Mouse (Mus musculus) urinary bladder, postnatal 25 days (tissue): ENCODE data around the gene Tex22.

Experiments used
- DNase-seq: peaks from one replicate; pipeline ENCODE4 v3.0.0; 2022; ENCODE audit warnings: low spot score

Tex22 gene

DNA sequence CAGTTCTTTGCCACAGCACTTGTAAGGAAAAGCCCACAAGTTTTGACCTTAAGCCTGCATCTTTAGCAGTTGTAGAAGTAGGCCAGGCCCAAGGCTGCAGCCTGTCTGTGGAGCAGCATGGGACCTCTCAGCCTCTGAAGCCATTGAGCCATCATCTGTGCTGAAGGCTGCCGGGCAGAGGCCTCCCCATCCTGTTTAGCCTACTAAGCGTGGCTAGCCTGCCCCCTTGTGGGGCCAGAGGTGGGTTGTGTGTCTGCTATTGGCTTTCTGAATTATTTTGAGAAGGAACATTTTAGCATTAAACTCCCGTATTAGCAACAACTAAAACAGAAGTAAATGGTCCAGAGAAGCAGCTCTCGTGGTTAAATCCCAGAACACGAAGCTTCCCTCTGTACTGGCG, 28.2 kb downstream of the Tex22 start:
- DNase-seq: no peak

DNA sequence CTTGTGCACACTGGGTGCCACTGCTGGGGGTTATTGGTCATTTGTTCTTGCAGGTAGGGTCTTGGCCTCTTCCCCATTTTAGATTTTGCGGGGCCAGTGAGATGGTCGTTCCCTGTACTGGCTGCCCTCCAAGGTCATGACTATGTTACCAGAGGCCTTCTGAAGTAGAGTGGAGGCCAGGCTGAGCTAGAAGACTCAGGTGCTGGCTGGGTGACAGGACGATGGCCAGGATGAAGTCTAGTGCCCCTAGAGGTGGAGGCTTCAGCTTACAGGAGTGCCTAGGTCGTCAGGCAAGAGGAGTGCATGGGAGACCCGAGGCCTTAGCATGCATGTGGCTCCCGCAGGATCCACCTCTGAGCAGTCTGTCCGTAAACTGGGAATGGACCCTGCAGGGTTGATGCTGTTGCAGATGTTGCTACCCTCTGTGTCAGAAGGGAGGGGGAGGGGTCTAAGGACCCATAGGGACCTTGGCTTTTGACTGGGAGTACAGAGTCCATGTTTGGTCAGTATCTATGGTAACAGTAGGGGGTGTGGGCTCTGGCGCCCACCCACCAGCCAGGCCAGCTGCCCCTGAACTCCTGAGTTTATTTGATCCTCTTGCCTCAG, 29.6 kb downstream of the Tex22 start:
- DNase-seq: no peak

DNA sequence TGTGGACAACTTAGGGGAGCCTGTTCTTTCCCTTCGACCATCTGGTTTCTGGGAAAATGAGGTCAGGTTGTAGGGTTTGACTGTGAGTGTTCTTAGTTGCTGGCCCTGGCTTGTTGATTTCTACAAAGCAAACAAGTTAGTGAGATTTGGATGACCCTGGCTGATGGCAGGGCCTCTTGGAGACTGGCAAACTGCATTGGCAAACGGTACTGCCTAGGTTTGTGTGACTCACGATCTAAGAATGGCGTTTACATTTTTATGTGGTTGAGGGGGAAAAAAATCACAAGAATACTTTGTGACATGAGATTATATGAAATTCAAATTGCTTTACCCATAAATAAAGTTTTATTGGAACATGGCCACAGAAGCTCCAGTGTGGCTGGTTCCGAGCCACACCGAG, 32.1 kb downstream of the Tex22 start:
- no peak for DNase-seq

DNA sequence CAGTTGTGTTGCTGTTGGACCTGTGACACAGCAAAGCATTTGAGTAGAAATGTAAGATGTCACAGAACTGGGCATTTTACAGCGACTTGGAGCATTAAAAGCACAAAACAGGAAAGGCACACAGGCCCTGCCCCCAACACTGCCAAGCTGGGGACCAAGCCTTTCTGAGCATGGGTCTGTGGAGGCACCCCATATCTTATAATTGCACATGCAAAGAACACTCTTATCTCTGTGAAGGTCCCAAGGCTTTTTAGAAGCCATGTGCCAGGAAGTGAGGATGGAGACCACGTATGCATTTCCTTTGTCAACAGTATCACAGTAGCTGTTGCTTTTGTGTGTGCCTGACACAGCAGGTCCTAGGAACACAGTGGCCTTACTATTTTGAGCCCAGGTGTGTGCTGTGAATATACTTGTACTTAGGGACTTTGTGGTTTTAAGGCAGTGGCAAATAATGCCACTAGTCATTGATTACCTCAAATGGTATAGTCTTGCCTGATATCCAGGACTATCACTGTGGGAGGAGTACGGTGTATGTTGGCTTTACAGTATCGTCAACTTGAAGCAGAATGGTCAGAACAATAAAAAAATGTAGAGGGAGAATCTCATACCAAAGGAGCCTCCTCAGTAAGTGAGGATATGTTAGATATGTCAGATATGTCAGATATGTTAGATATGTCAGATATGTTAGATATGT, 33.3 kb downstream of the Tex22 start:
- no peak for DNase-seq

DNA sequence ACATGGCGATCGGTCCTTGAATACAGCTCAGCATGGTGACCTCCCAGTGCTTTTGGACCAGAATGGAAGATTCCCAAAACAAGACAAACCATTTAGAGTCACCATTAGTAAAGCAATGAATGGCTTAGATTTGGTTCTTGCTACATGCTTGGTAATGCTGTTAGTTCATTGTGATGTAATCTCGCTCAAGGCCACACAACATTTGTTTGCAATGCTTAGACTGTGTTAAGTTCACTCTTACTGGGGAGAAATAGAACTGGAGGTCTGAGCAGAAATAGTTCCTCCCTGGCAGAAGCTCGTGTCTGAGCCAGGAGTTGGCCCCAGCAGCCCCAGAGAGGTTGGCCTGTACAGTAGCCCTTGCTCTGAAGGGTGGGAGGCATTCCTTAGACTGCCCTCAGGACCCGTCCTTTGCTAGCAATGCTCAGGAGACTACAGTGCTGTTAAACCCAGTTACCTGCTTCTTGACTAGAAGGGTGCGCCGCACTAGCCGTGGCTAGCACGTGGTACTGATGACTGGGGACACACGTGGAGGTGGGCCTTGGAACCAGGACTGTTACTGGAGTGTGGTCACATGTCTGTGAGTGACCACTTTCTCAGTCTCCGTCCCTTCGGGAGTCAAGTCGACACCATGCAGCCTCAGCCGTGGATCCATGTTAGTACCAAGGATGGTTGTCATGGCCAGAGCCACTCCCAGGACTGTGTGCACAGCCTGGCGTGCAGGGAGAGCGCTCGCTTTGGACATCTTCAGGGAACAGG, 34.4 kb downstream of the Tex22 start:
- DNase-seq: no peak

DNA sequence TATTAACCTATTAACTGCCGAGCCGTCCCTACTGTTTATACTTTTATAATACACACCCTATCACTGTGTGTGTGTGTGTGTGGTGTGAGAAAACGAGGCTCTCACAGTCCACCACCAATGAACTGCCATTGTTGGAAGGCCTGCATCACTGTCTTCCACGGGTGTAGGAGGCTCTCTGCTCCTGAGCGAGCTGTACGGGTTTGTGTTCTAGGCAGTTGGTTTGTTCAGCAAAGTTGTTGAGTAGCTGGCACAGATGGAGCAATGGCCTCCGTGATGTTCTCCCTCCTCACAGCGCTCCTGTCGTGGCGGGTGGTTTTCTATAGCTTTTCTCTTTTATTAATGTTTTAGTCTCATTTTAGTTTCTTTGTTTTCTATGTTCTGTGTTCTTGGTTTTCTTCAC, 35.5 kb downstream of the Tex22 start:
- no peak for DNase-seq

DNA sequence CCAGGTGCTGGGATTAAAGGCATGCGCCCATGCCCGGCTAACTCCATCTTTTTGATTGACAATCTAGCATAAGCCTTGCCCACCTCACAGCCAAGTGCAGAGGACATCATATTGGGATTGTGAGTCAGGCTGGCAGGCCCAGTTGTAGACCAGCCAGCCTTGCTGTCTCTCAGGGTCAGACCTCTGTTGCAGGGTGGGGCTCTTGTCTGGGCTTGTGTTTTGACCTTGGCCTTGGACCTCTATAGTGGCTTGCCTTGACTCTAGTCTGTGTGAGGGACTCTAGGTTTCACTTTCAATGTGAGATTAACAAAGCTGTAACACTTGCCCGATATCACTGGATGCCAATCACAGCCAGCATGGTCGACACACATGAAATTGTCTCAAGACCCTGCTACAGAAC, 39.8 kb downstream of the Tex22 start:
- no peak for DNase-seq

DNA sequence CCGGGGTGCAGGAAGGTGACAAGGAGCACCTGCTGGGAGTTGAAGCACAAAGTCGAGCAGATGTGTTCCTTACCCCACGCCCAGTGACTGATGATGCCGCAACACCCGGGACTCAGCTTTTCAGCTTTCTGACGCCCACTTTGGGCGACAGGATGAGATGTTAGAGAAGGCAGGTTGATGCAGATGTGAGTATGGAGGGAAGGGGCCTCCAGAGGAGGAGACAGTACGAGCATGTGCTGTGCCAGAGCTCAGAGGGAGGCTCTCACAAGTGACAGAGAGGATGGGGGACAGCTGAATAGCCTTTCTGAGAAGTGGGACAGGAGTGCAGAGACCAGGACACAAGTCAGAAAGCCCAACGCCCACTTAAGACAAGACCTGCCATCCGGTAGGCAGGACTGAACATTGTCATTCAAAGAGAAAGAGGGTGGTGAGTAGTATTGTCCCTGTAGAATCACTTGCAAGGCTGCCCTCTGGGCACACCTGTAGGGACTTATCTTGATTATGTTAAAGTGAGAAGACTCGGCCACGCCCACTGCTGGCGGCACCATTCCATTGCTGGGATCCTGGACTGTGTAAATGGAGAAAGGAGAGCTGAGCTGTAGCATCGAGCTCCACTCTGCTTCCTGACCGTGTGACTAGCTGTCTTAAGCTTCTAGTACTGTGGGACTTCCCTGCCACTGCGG, 40.7 kb downstream of the Tex22 start:
- DNase-seq: no peak

DNA sequence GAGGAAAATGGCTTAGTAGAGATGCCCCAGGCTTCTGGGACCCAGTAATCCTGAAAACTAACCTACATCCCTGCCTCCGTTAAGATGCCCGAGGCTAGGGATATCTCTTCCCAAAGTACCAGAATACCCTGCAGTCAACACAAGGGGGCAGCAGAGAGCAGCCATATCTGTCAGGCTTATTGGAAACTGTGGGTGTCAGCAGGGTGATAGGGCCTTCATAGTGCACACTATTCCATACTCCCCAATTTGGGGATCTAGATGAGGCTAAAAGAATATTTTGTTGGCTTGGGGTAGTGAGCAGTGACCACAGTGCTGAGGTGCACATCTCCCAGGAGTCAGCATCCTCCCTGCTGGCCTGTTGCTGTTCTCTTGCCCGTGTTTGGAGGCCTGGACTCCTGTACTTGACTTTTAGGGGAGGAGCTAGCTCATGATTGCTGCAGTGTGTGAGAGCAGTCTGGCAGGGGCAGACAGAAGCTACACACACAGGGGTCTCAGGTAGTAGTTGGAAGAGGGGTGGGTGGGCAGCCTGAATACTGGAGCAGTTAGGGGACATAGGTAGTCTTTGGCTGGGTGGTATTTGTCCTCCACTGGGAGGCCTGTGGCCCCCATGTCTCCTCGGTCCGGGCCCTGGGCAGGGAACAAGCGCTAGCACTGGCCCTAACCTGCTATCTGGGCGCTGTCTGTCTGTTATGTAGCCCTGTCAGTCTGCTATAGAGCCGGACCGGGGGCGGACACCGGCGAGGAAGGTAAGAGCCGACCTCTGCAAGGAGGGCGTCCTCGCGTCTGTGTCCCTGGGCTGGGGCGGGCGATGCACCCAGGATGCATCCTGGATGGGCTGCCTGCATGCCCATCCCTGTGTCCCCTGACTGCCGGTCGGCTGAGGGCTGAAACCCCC, 45.5 kb downstream of the Tex22 start:
- peak; percentile 83 for DNase-seq

DNA sequence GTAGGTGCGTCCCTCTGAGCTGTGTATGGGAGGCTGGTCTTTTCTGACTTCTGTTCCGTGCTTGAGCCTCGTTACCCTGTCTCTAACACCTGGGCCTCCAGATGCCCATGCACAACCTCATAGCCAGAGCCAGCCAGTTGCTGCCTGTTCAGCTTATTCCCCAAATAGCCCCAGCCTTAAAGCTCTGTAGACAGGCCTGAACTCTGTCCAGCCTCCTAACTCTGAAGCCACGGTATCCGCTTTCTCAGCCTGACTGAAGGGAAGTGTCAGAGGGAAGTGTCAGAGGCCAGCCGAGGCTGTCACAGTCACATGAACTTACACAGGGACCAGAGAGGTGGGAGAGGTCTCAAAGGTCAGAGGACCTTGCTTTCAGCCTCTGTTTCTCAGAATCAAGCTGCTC, 50.4 kb downstream of the Tex22 start:
- no peak for DNase-seq

DNA sequence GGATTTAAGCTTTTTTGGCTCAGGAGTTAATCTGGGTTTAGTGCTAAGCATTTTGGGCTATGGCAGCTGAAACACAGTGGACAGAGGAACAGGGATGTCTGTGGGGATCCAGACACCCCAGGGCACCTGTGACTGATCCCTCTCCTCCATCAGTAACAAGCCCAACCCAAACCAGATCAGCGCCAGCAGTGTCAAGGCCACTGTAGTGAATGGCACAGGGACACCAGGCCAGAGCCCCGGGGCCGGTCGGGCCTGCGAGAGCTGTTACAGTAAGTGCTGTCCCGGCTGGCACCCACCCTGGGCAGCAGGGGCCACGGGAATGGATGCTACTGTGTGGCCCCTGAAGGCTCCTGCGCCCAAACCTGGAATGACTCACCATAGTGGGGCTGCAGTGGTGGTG, 56.4 kb downstream of the Tex22 start:
- DNase-seq: no peak

DNA sequence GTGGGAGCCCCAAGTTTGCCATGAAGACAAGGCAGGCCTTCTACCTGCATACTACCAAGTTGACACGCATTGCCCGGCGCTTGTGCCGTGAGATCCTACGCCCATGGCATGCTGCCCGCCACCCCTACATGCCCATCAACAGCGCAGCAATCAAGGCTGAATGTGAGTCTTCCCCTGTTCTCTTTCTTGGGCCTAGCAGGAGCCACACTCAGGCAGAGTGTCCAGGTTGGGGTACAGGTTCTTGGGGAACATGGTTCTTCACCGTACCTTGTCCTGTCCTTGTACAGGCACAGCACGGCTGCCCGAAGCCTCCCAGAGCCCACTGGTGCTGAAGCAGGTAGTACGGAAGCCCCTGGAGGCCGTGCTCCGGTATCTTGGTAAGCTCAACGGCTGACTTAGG, 57.3 kb downstream of the Tex22 start:
- DNase-seq: no peak

DNA sequence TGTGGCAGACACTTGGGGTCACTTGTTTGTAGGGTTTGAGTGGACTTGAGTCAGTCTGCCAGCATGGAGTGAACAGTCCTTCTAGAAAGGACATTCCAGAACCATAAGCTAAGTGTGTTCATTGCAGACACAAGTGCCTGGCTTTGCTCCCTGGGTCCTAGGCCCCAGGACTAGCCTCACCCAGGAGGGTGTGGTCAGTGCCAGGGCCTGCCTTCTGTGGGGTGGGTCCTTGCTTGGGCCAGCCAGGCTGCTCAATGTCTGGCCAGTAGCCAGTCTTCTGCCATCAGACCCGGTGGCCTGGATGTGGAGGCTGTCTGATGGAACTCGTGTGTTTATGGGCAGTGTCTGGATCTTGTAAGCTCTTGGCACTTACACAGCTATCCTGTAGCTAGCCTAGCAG, 58.3 kb downstream of the Tex22 start:
- DNase-seq: no peak

DNA sequence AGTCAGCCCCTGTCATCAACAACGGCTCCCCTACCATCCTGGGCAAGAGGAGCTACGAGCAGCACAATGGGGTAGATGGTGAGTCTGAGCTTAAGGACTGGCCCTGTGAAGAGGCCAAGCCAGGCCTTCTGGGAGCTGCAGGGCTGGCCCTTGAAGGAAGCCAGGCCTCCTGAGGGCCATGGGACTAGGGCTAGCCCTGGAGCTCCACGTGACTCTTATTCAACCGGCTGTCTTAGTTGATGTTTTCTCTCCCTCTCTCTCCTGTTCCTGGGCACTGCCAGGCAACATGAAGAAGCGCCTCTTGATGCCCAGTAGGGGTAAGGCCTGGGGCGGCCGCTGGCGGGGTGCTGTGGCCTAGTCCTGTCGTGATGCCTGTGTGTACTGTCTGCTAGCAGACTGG, 59.0 kb downstream of the Tex22 start:
- DNase-seq: no peak

DNA sequence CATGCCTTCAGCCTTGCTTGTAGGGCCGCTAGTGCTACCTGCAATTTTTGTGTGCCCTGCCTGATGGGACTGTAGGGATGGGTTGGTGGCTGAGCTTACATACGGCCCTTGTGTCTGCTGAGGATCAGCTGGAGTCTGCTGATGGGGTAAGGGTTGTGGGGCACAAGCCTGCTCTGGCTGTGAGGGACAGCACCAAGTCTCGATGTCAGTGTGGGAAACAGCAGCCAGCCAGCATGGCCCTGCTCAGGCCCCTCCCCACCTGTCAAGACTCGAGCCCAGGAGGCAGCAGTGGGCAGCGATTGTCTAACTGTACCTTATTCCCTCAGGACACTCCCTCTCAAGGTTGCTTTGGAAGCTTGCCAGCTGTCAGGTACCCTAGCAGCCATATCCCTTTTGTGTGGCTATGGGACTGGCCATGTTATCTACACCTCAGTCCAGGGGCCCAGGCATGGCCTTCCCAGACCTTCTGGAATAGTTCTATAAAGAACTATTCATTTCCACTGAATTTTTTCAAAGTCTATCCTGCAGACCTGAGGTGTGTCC, 59.6 kb downstream of the Tex22 start:
- no peak for DNase-seq

DNA sequence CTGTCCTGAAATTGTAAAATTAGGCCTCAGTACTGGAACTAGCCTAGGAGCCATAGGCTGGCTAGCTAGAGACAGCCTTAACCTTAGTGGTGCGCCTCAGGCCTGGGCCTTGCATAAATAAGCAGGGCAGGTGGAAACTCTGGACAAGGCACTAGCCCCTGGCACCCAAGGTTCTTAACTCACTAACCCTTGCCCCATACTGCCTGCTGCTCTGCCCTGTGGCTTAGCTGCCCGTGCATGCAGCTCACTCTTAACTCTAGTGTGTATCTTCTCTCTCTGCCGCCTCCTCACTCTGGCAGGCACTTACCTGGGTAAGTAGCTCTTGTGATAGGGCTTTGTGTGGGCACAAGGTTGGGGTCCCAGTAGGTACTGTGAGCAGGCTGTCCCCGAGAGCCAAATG, 60.2 kb downstream of the Tex22 start:
- DNase-seq: no peak

DNA sequence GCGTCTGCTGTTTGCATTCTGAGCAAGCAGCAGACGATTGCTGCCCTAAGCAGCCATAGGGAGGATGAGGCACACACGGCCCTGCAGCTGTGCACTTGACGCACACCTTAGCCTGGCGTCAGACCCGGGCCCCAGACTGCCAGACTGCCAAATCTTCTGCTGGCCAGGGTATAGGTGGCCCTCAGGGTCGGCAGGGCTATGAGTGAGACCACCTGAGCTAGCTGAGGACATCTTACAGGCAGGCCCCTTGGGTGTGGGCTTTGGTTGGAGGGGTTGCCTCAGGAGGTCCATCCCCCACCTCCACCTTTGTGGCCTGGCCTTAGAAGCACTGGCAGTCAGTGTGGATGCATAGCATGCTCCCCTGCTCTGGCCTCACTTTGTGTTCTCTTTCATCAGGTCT, 61.1 kb downstream of the Tex22 start:
- no peak for DNase-seq

DNA sequence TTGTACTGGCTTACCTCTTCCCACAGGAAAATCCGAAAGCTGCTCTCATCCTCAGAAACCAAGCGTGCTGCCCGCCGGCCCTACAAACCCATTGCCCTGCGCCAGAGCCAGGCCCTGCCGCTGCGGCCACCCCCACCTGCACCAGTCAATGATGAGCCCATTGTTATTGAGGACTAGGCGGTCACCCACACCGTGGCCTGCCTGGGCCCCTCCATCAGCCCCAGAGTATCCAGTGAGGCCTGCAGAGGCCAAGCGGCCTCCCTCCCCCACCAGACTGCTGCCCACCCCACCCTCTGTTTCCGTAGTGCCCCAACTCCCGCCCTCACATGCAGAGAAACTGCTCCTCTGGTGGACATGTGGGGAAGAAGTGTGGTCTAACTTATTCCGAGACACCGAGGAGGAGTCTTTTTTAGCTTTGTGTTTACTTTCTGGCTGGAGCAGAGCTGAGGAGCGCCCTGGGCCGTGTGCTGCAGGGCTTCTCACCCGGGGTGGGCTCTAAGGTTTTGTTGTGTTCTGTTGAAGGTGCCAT, 62.3 kb downstream of the Tex22 start:
- no peak for DNase-seq

DNA sequence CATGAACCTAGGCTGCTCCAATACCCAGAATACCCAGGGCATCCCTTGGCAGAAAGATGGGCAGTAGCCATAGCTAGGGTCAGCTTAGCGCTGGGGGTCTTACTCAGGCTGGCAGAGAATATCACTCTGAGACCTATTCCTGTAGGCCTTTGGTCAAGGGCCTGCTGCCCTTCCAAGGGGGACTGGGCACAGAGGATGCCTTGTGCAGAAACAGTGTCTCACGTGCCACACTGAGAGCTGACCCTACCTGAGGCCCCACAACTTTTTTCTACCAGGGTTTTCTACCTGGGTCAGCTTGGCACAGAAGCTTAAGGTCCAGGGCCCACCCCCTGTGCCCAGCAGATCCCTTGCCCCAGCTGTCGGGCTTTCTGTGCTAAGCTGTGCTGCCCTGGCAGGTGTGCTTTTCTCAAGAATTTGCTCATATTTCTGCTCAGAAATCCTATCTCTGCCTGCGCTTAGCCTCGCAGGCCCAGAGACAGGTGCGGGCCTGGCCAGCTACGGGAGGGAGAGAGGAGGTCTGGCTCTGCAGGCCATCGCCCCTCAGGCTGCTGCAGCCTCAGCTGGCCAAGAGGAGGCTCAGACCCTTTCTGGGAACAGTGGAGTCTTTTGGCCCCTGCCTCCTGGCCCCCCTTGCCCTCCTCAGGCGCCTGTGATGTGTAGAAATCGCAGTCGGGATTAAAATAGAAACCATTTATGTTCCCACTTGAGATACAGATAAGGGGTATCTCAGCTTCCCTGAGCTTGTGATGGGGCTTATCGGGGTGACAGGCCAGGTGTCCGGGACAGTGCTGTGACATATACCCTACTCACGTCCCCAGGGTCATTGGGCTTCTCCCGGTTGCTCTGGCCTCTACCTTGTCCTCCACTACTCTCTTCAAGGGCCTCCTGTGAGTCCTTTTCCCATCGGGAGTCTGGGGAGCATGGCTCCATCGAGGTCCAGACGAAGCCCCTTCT, 63.2 kb downstream of the Tex22 start:
- DNase-seq: no peak

DNA sequence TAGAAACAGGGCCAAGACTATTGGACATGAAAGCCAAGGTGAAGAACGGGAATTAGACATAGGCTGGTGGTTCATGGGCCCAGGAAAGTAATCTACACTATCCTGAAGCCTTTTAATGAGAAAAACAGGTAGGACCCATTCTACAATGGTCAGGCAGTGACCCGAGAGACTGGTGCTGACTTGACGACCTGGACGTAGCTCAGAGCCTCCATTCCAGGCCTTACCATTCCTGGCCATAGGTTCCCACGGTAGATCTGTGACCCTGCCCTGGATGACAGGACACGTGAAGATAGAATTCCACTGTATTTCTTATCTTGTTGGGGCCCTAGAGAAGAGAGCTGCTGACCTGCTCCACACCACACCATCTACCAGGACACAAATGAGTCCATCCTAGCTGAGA, 64.0 kb downstream of the Tex22 start:
- DNase-seq: no peak
